Mouse (Mus musculus): ENCODE measurements at regions not wholly inside any gene's neighbourhood (a gene's known extent, or its start where the extent isn't known, plus 50 kb on each side); places are given as distances from the start of the nearest gene placed in this dataset.
"Not testable (repeated sequence)": the region's sequence is repeated elsewhere in the genome, so short reads cannot be mapped to it uniquely, and the experiment has no call there.

DNA sequence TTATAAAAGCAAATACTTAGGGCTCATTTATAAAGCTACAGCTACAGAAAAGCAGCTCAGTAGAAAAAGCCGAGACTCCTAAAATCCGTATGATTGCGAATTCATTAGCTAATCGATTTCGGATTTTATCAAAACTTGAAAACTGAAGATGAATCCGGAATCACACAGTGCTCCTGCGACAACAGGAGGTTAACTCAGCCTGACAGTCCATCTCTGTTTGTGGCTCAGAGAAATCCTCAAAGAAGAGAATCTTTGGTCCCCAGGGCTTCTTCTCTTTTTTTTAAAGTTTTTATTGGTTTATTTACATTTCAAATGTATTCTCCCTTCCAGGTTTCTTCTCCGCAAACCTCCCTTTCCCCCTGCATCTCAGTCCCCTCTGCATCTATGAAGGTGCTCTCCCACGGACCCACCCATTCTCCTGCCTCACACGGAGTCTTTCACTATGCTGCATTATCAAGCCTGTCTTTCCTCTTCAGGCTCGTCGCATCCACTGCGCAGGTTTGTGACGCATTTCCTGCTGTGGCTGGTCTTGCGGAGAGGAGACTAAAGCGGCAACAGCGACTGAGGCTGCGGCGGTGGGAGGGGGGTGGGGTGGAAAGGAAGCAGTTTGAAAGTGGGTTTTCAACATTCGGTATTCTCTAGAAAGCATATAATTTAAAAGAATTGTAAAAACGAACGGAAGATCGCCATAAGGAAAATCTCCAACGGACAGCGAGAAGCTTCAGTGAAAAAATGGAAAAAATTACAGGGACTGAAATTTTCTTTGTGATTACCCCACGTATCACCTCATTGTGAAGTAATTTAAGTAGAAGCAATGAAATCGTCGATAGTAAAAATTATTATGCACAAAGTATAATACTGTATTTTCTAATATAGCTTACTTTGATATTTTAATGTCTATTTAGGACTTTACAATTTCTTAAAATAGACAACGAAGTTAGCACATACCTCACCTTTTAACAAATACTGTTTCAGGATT lies 482.5 kb upstream of the Snrpn start:
- DNase-seq, result peak; percentile 15

DNA sequence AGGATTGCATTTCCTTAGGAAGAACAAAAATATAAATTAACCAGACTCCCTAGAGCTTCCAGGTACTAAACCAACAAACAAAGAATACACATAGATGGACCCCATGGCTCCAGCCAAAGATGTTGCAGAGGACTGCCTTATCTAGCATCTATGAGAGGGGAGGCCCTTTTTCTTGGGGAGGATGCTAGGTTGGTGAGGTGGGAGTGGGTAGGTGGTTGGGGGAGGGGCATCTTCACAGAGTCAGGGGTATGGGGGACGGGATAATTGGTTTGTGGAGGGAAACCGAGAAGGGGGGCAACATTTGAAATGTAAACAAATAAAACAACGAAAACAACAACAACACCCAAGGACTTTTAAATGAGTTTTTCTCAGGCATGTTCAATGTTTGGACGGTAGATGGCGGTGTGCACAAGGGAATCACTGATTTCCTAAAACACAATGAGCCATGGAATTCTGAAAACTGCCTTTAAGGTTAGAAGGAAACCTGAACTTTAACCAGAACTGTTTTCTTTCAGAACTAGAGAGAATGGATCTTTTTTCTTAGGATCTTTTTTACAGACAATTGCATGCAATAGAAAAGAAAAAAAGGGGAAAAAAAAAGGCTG lies 477.2 kb upstream of the Snrpn start:
- DNase-seq, result not testable (repeated sequence)
